Mouse (Mus musculus): ENCODE measurements around the gene Gm12216. TPM values are rescaled to one million over a fixed set of nuclear protein-coding genes. Genes with fewer than 3 reads are reported as not detected.

Gm12216 gene
- total and polyA plus RNA-seq, 3 experiments, result not detected

DNA sequence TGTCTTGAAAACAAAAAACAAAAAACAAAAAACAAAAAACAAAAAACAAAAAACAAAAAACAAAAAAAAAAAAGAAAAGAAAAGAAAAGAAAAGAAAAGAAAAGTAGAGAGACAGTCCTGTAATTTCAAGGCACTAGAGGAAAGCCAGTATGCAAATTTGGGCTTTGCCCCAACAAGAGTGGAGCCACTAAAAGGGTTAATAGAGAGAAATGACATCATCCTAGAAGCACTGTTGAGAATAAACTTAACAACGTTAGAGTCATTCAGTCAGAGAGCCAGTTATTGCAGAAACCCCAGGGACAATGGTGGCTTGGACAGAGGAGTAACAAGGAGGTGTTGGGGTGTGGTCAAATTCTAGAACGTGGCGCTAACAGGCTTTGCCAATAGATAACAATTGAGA, 44.2 kb downstream of the Gm12216 start:
- Histone ChIP-seq H3K9ac (ENCODE audit: control insufficient read depth, low read depth, low read length, poor library complexity, severe bottlenecking) (no peak overlapping the region), H3K27me3 (ENCODE audit: control insufficient read depth in 1 of 2, insufficient read depth in 2 of 2, low read length in 2 of 2) (peaks cover 9 to 11% of the 10 kb centered on the region in 2 experiments), H3K27ac (ENCODE audit: control insufficient read depth, low read depth, low read length) (no peak overlapping the region), H3K36me3 (ENCODE audit: control insufficient read depth in 1 of 2, insufficient read depth in 2 of 2, low read length in 2 of 2) (no peaks in the 10 kb centered on the region), H3K79me2 (ENCODE audit: control insufficient read depth, insufficient read depth, low read length, poor library complexity) (no peaks in the 10 kb centered on the region), H3K9me3 (replicated peaks; ENCODE audit: insufficient read depth, low read length) (no peaks in the 10 kb centered on the region), H3K4me1 (ENCODE audit: control insufficient read depth in 1 of 2, insufficient read depth in 2 of 2, low read length in 2 of 2) (no peaks in the 10 kb centered on the region), H3K4me3 (ENCODE audit: control insufficient read depth in 1 of 2, insufficient read depth in 1 of 2, low read depth in 2 of 2, low read length in 2 of 2) (no peak overlapping the region)
- TF ChIP-seq POLR2A (IDR thresholded peaks at IDR 0.05; ENCODE audit: control insufficient read depth in 1 of 2, insufficient read depth in 1 of 2, low read depth in 1 of 2, low read length in 2 of 2, poor library complexity in 1 of 2) (no peak), ZKSCAN1 (IDR thresholded peaks at IDR 0.05; ENCODE audit: low read depth, low read length) (no peak), CHD1 (IDR thresholded peaks at IDR 0.05; ENCODE audit: low read depth, low read length) (no peak), BHLHE40 (IDR thresholded peaks at IDR 0.05; ENCODE audit: borderline replicate concordance, low read depth, low read length) (no peak), USF1 (IDR thresholded peaks at IDR 0.05; ENCODE audit: low read depth, low read length) (no peak), MXI1 (IDR thresholded peaks at IDR 0.05; ENCODE audit: low read depth, low read length) (no peak), NRF1 (IDR thresholded peaks at IDR 0.05; ENCODE audit: insufficient read depth, low read depth, low read length, poor library complexity, severe bottlenecking) (no peak), GABPA (IDR thresholded peaks at IDR 0.05; ENCODE audit: low read depth, low read length) (no peak), CTCF (IDR thresholded peaks at IDR 0.05 in 2 of 3, conservative IDR thresholded peaks at IDR 0.05 in 1 of 3; ENCODE audit: control insufficient read depth in 1 of 3, insufficient read depth in 1 of 3, low read depth in 2 of 3, low read length in 3 of 3, poor library complexity in 1 of 3, severe bottlenecking in 1 of 3) (no peak), POLR2AphosphoS2 (IDR thresholded peaks at IDR 0.05; ENCODE audit: low read length) (no peak), ETS1 (IDR thresholded peaks at IDR 0.05; ENCODE audit: low read depth, low read length) (no peak), NELFE (IDR thresholded peaks at IDR 0.05; ENCODE audit: low read depth, low read length) (no peak), JUND (IDR thresholded peaks at IDR 0.05; ENCODE audit: low read depth, low read length) (no peak), ZNF384 (IDR thresholded peaks at IDR 0.05; ENCODE audit: low read depth, low read length) (no peak), EP300 (IDR thresholded peaks at IDR 0.05; ENCODE audit: low read depth in 1 of 2, low read length in 2 of 2) (no peak), USF2 (IDR thresholded peaks at IDR 0.05; ENCODE audit: borderline replicate concordance in 1 of 2, insufficient read depth in 1 of 2, low read depth in 1 of 2, low read length in 2 of 2) (no peak), POLR2AphosphoS5 (IDR thresholded peaks at IDR 0.05; ENCODE audit: borderline replicate concordance, low read depth, low read length) (no peak), GATA1 (IDR thresholded peaks at IDR 0.05; ENCODE audit: low read depth, low read length) (no peak), MYB (IDR thresholded peaks at IDR 0.05; ENCODE audit: low read depth, low read length) (no peak), TAL1 (IDR thresholded peaks at IDR 0.05; ENCODE audit: low read length) (no peak)
- no peak for DNase-seq (ENCODE audit: low read depth, low spot score)
